Mouse (Mus musculus): Measurements from ENCODE around the gene Anapc1.

The Anapc1 gene

DNA sequence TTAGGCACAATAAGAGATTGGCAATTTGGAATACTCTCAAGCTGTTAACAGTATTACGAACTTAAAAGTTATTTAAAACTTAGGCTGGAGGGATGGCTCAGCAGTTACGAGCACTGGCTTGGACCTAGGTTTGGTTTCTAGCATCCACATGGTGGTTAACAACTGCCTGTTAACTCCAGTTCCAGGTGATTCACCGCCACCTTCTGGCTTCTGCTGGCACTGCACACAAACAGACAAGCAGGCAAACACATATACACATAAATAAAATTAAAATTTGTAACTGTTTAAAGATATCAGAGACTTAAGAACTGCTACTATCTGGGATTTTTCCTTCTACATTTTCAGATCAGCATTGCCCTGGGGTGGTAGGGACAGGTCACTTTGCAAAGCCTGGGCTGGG lies 123.0 kb downstream of the Anapc1 start:
- DNase-seq = no peak
